Mouse (Mus musculus) cortical plate, adult 2 months (tissue): ENCODE data around the gene Gm21954. TPM values are rescaled to one million over a fixed set of nuclear protein-coding genes. Genes with fewer than 3 reads are reported as not detected.

Experiments
- H3K27ac ChIP-seq: fragments of 200-500 bp; 2 replicates; pipeline ENCODE4 v1.5.1; 2012; ENCODE audit warnings: low read length, control low read depth, inconsistent platforms; ENCODE audit not compliant: insufficient read depth
- H3K4me1 ChIP-seq: fragments of 200-500 bp; 2 replicates; pipeline ENCODE4 v1.6.1; 2011; ENCODE audit warnings: low read length; ENCODE audit not compliant: control insufficient read depth, insufficient read depth
- H3K4me3 ChIP-seq: fragments of 200-500 bp; 2 replicates; pipeline ENCODE4 v1.5.1; 2011; ENCODE audit warnings: mild to moderate bottlenecking, low read length, control low read depth; ENCODE audit not compliant: insufficient read depth
- CTCF ChIP-seq: fragments of 200-500 bp; IDR thresholded peaks from 2 replicates; pipeline ENCODE4 v1.5.1; 2011; ENCODE audit warnings: mild to moderate bottlenecking, control low read depth, low read length; ENCODE audit not compliant: insufficient read depth; ENCODE audit errors: extremely low read depth
- POLR2A ChIP-seq: fragments of 200-500 bp; IDR thresholded peaks from 2 replicates; pipeline ENCODE4 v1.6.1; 2011; ENCODE audit warnings: mild to moderate bottlenecking, low read length, control low read depth; ENCODE audit not compliant: insufficient read depth; ENCODE audit errors: extremely low read depth
- polyA plus RNA-seq: library from polyadenylated mRNA; depleted of rRNA; stranded (reverse); fragments of >200 nt; gene quantifications from 2 replicates; pipeline ENCODE4 v1.2.3, GENCODE M21; 2012; rRNA removed

The Gm21954 gene
- polyA plus RNA-seq = not detected in 2 replicates

GRCm38 (mm10) chr3:55472110-55472509 is at the start of gene Gm21954:
TSS of gene Gm21954 (minus strand) at chr3:55472210.
- Histone ChIP-seq H3K4me3 (no peak within 1 kb of the TSS), H3K27ac (no peak within 1 kb of the TSS), H3K4me1 (peaks cover 7% of the 10 kb centered on the region; the same call in 1 of the 2 replicates)
- no peak for TF ChIP-seq POLR2A

- H3K27ac ChIP-seq = no peak overlapping the region
- no peak for TF ChIP-seq CTCF
- TF ChIP-seq POLR2A = no peak
- peaks cover 10% of the 10 kb centered on the region for H3K4me1 ChIP-seq
Observed at GRCm38 (mm10) chr3:55521776-55522175, 49.8 kb upstream of the Gm21954 start.

GRCm38 (mm10) chr3:55520240-55521180 is 48.5 kb upstream of the Gm21954 start:
- peaks cover 8% of the 10 kb centered on the region for H3K4me1 ChIP-seq
- no peak for TF ChIP-seq POLR2A
- TF ChIP-seq CTCF = peak; percentile 83
- H3K4me3 ChIP-seq = no peak overlapping the region
- no peak overlapping the region for H3K27ac ChIP-seq

More at GRCm38 (mm10) chr3:55521776-55522175, 49.8 kb upstream of the Gm21954 start:
- no peak overlapping the region for H3K4me3 ChIP-seq

GRCm38 (mm10) chr3:55517454-55518014 is 45.5 kb upstream of the Gm21954 start:
- Histone ChIP-seq H3K27ac (no peak overlapping the region), H3K4me1 (peaks cover 3% of the 10 kb centered on the region; the same call in 1 of the 2 replicates), H3K4me3 (no peak overlapping the region)
- TF ChIP-seq CTCF (no peak), POLR2A (no peak)

- H3K27ac ChIP-seq = no peak overlapping the region
- no peak overlapping the region for H3K4me3 ChIP-seq
- H3K4me1 ChIP-seq = peaks cover 7% of the 10 kb centered on the region
- TF ChIP-seq CTCF = no peak
- no peak for TF ChIP-seq POLR2A
Observed at GRCm38 (mm10) chr3:55515966-55516365, 44.0 kb upstream of the Gm21954 start.

- H3K4me3 ChIP-seq = no peak overlapping the region
- no peak for TF ChIP-seq POLR2A
- no peak for TF ChIP-seq CTCF
- H3K27ac ChIP-seq = no peak overlapping the region
- peaks cover 10% of the 10 kb centered on the region for H3K4me1 ChIP-seq
Observed at GRCm38 (mm10) chr3:55511658-55512057, 39.6 kb upstream of the Gm21954 start.

GRCm38 (mm10) chr3:55510198-55510597 is 38.2 kb upstream of the Gm21954 start:
- no peak overlapping the region for H3K4me3 ChIP-seq
- TF ChIP-seq POLR2A (no peak), CTCF (no peak)
- H3K27ac ChIP-seq = no peak overlapping the region
- peaks cover 10% of the 10 kb centered on the region for H3K4me1 ChIP-seq

- TF ChIP-seq CTCF (no peak), POLR2A (no peak)
- Histone ChIP-seq H3K4me3 (no peak overlapping the region), H3K27ac (no peak overlapping the region), H3K4me1 (peaks cover 3% of the 10 kb centered on the region; the same call in 1 of the 2 replicates)
Observed at GRCm38 (mm10) chr3:55499298-55499697, 27.3 kb upstream of the Gm21954 start.

- no peak overlapping the region for H3K4me3 ChIP-seq
- peaks cover 2% of the 10 kb centered on the region; the same call in 1 of the 2 replicates for H3K4me1 ChIP-seq
- TF ChIP-seq POLR2A (no peak), CTCF (no peak)
- no peak overlapping the region for H3K27ac ChIP-seq
Observed at GRCm38 (mm10) chr3:55496462-55496941, 24.5 kb upstream of the Gm21954 start.

GRCm38 (mm10) chr3:55495866-55496265 is 23.9 kb upstream of the Gm21954 start:
- Histone ChIP-seq H3K27ac (no peak overlapping the region; the same call in 1 of the 2 replicates), H3K4me3 (no peak overlapping the region)

GRCm38 (mm10) chr3:55495231-55495630 is 23.2 kb upstream of the Gm21954 start:
- H3K27ac ChIP-seq = no peak overlapping the region
- TF ChIP-seq POLR2A (no peak), CTCF (no peak)
- H3K4me1 ChIP-seq = peaks cover 2% of the 10 kb centered on the region; the same call in 1 of the 2 replicates
- H3K4me3 ChIP-seq = no peak overlapping the region

More at GRCm38 (mm10) chr3:55495866-55496265, 23.9 kb upstream of the Gm21954 start:
- peaks cover 2% of the 10 kb centered on the region; the same call in 1 of the 2 replicates for H3K4me1 ChIP-seq
- TF ChIP-seq POLR2A (no peak), CTCF (no peak)
